ENCODE assay signal across 21 mouse cellular contexts in the genomic region with DNA sequence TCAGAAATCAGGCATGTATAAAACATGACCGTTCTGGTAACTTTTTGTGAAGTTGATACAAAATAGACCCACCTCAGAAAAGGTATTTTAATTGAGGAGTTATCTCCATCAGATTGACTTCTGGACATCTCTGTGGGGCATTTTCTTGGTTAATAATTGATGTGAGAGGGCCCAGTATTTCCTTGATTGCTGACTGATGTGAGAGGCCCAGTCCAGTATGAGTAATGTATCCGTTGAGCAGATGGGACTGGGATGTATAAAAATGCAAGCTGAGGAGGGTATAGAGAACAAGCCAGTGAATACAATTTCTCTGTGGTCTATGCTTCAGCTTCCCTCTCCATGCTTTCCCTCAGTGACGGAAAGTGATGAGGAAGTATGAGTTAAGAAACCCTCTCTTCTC.
A peak's percentile ranks its signal among the peaks of the same experiment; 100 is the strongest.
DNase-seq lines count a peak whose midpoint lies in the region; ATAC-seq and TF ChIP-seq lines count a peak whose summit lies in the region.
"Had no signal": no experiment of that assay in that cellular context is flagged by ENCODE, and none has a peak within 500 bp of the region (broad histone marks: within the 10 kb centered on the region; RNA-seq: fewer than 3 reads in every experiment).

No protein-coding gene starts in this region.

- WGBS in intestine, embryonic 15.5 days: 69% methylated on average over 3 of the region's 3 CpGs
- WGBS in intestine, postnatal 0 days: 49% methylated on average over 3 of the region's 3 CpGs
- WGBS in intestine, embryonic 16.5 days: 61% methylated on average over 3 of the region's 3 CpGs
- 85% methylated on average over 3 of the region's 3 CpGs for WGBS in hindbrain, embryonic 12.5 days

- no peaks in the 10 kb centered on the region for H3K9me3 ChIP-seq in intestine, embryonic 15.5 days
- H3K9me3 ChIP-seq in intestine, postnatal 0 days (ENCODE audit: control insufficient read depth): no peaks in the 10 kb centered on the region
- H3K9me3 ChIP-seq in intestine, embryonic 16.5 days (ENCODE audit: control insufficient read depth, low read length): no peaks in the 10 kb centered on the region
- H3K9me3 ChIP-seq in hindbrain, embryonic 12.5 days (replicated peaks): no peaks in the 10 kb centered on the region
- H3K9me3 ChIP-seq: G1E had no signal

- DNase-seq in yolk sac, embryonic 10.5 days (ENCODE audit: low spot score): no peak
- DNase-seq: adrenal gland, adult 2 months; adrenal gland, adult 8-10 months; adrenal gland, postnatal 10 days; adrenal gland, postnatal 14 days; adrenal gland, postnatal 25 days; adrenal gland, postnatal 36 days; B cell, adult 2 months; cerebellum, adult 11 months; cerebellum, adult 11-12 months; cerebellum, adult 18-20 months had no signal

- H3K4me3 ChIP-seq in intestine, embryonic 15.5 days (replicated peaks): no peak overlapping the region
- H3K4me3 ChIP-seq in intestine, postnatal 0 days (ENCODE audit: low read depth, low read length): no peak overlapping the region
- H3K4me3 ChIP-seq in intestine, embryonic 16.5 days (ENCODE audit: low read length): no peak overlapping the region
- no peak overlapping the region for H3K4me3 ChIP-seq in hindbrain, embryonic 12.5 days

- H3K4me1 ChIP-seq in intestine, embryonic 15.5 days (replicated peaks): no peaks in the 10 kb centered on the region
- H3K4me1 ChIP-seq in intestine, postnatal 0 days (replicated peaks; ENCODE audit: control insufficient read depth, insufficient read depth, low read length): no peaks in the 10 kb centered on the region
- peaks cover 3% of the 10 kb centered on the region; the same call in 1 of the 2 replicates for H3K4me1 ChIP-seq in intestine, embryonic 16.5 days (ENCODE audit: control insufficient read depth, insufficient read depth, low read length)
- H3K4me1 ChIP-seq in hindbrain, embryonic 12.5 days: no peaks in the 10 kb centered on the region

- no peak for TF ChIP-seq CTCF in intestine, postnatal 0 days (IDR thresholded peaks at IDR 0.05; ENCODE audit: low read depth)

- no peaks in the 10 kb centered on the region for H3K36me3 ChIP-seq in intestine, embryonic 15.5 days
- H3K36me3 ChIP-seq in intestine, postnatal 0 days (ENCODE audit: control insufficient read depth, insufficient read depth): no peaks in the 10 kb centered on the region
- no peaks in the 10 kb centered on the region for H3K36me3 ChIP-seq in intestine, embryonic 16.5 days (ENCODE audit: control insufficient read depth, insufficient read depth, low read length)
- H3K36me3 ChIP-seq in hindbrain, embryonic 12.5 days: no peaks in the 10 kb centered on the region
- H3K36me3 ChIP-seq: G1E had no signal

- ATAC-seq in intestine, embryonic 15.5 days: peak; percentile 86
- ATAC-seq in intestine, postnatal 0 days: no peak
- ATAC-seq in intestine, embryonic 16.5 days: peak; percentile 70
- peak; percentile 44 for ATAC-seq in megakaryocyte progenitor cell, adult 5-6 weeks (replicated peaks; ENCODE audit: poor library complexity)
- ATAC-seq in hindbrain, embryonic 12.5 days (ENCODE audit: low FRiP score): no peak
- ATAC-seq: activated CD4-positive, CD25-positive, alpha-beta regulatory T cell, adult 4 months; CD4-positive, CD25-positive, alpha-beta regulatory T cell, adult 4 months; Patski had no signal

- no peak overlapping the region for H3K4me2 ChIP-seq in intestine, embryonic 15.5 days (replicated peaks)
- H3K4me2 ChIP-seq in intestine, postnatal 0 days (replicated peaks; ENCODE audit: low read depth): no peak overlapping the region
- no peak overlapping the region for H3K4me2 ChIP-seq in intestine, embryonic 16.5 days (ENCODE audit: low read depth, low read length)
- no peak overlapping the region for H3K4me2 ChIP-seq in hindbrain, embryonic 12.5 days (replicated peaks)

- H3K27me3 ChIP-seq in intestine, embryonic 15.5 days (replicated peaks): no peaks in the 10 kb centered on the region
- H3K27me3 ChIP-seq in intestine, postnatal 0 days (replicated peaks; ENCODE audit: control insufficient read depth, insufficient read depth, low read length): no peaks in the 10 kb centered on the region
- H3K27me3 ChIP-seq in intestine, embryonic 16.5 days (replicated peaks; ENCODE audit: control insufficient read depth, insufficient read depth, low read length): no peaks in the 10 kb centered on the region
- no peaks in the 10 kb centered on the region for H3K27me3 ChIP-seq in hindbrain, embryonic 12.5 days
- H3K27me3 ChIP-seq: CH12.LX, Patski had no signal

- H3K9ac ChIP-seq in intestine, embryonic 15.5 days: no peak overlapping the region
- no peak overlapping the region for H3K9ac ChIP-seq in intestine, postnatal 0 days (ENCODE audit: low read depth, low read length)
- no peak overlapping the region for H3K9ac ChIP-seq in intestine, embryonic 16.5 days (ENCODE audit: low read depth, low read length)
- no peak overlapping the region for H3K9ac ChIP-seq in hindbrain, embryonic 12.5 days

- no peak overlapping the region for H3K27ac ChIP-seq in intestine, embryonic 15.5 days
- no peak overlapping the region for H3K27ac ChIP-seq in intestine, postnatal 0 days (ENCODE audit: low read depth, low read length)
- H3K27ac ChIP-seq in intestine, embryonic 16.5 days (ENCODE audit: low read length): no peak overlapping the region
- H3K27ac ChIP-seq in hindbrain, embryonic 12.5 days: no peak overlapping the region

Comparison
In these comparisons a context has a peak if more than half of its experiments do, and no peak if none do; other contexts are left out.
1. ATAC-seq: peak in intestine, embryonic 15.5 days (single experiment), intestine, embryonic 16.5 days (single experiment) and megakaryocyte progenitor cell, adult 5-6 weeks (single experiment); none in intestine, postnatal 0 days (single experiment) and hindbrain, embryonic 12.5 days (single experiment).